Mouse (Mus musculus): ENCODE measurements around the gene Eif4g1. TPM values are rescaled to one million over a fixed set of nuclear protein-coding genes. Genes with fewer than 3 reads are reported as not detected.

Eif4g1 gene
- polyA plus RNA-seq, 1 experiment from 2014 or later = 127 TPM

- WGBS = 26% methylated on average over 5 of the region's 5 CpGs
- Histone ChIP-seq H3K9me3 (replicated peaks; ENCODE audit: control insufficient read depth, low read length, poor library complexity, severe bottlenecking) (no peaks in the 10 kb centered on the region), H3K36me3 (ENCODE audit: control insufficient read depth, insufficient read depth, low read length) (peaks cover 7% of the 10 kb centered on the region; the same call in 1 of the 2 replicates), H3K4me2 (ENCODE audit: low read length) (no peak overlapping the region), H3K27me3 (ENCODE audit: control insufficient read depth, insufficient read depth, low read depth, low read length) (no peaks in the 10 kb centered on the region), H3K4me1 (ENCODE audit: control insufficient read depth, insufficient read depth, low read length) (peaks cover 24% of the 10 kb centered on the region), H3K9ac (ENCODE audit: low read depth, low read length) (no peak overlapping the region), H3K4me3 (ENCODE audit: low read depth, low read length) (no peak overlapping the region), H3K27ac (ENCODE audit: low read length) (no peak overlapping the region)
- no peak for ATAC-seq
Observed at GRCm38 (mm10) chr16:20700036-20700435, 31.9 kb downstream of the Eif4g1 start.

GRCm38 (mm10) chr16:20701316-20701715 is 33.2 kb downstream of the Eif4g1 start:
- no peak overlapping the region for H3K4me2 ChIP-seq (ENCODE audit: low read length)
- no peaks in the 10 kb centered on the region for H3K9me3 ChIP-seq (replicated peaks; ENCODE audit: control insufficient read depth, low read length, poor library complexity, severe bottlenecking)
- peaks cover 17% of the 10 kb centered on the region for H3K4me1 ChIP-seq (ENCODE audit: control insufficient read depth, insufficient read depth, low read length)
- no peak overlapping the region for H3K4me3 ChIP-seq (ENCODE audit: low read depth, low read length)
- ATAC-seq = no peak
- H3K27ac ChIP-seq (ENCODE audit: low read length) = peak overlapping the region; percentile 34; the same call in 1 of the 2 replicates
- H3K9ac ChIP-seq (ENCODE audit: low read depth, low read length) = peak overlapping the region; percentile 42; the same call in 1 of the 2 replicates
- peaks cover 8% of the 10 kb centered on the region for H3K36me3 ChIP-seq (ENCODE audit: control insufficient read depth, insufficient read depth, low read length)
- 37% methylated on average over 7 of the region's 7 CpGs for WGBS
- no peaks in the 10 kb centered on the region for H3K27me3 ChIP-seq (ENCODE audit: control insufficient read depth, insufficient read depth, low read depth, low read length)

GRCm38 (mm10) chr16:20701729-20702521 is 33.8 kb downstream of the Eif4g1 start:
- no peak overlapping the region for H3K4me3 ChIP-seq (ENCODE audit: low read depth, low read length)
- H3K27ac ChIP-seq (ENCODE audit: low read length) = peak overlapping the region; percentile 34
- peaks cover 11% of the 10 kb centered on the region for H3K4me1 ChIP-seq (ENCODE audit: control insufficient read depth, insufficient read depth, low read length)
- 9% methylated on average over 10 of the region's 12 CpGs for WGBS
- no peaks in the 10 kb centered on the region for H3K27me3 ChIP-seq (ENCODE audit: control insufficient read depth, insufficient read depth, low read depth, low read length)
- ATAC-seq = peak; percentile 26; the same call in 1 of the 2 replicates
- peaks cover 11% of the 10 kb centered on the region for H3K36me3 ChIP-seq (ENCODE audit: control insufficient read depth, insufficient read depth, low read length)
- peak overlapping the region; percentile 42 for H3K9ac ChIP-seq (ENCODE audit: low read depth, low read length)
- no peak overlapping the region for H3K4me2 ChIP-seq (ENCODE audit: low read length)
- H3K9me3 ChIP-seq (replicated peaks; ENCODE audit: control insufficient read depth, low read length, poor library complexity, severe bottlenecking) = no peaks in the 10 kb centered on the region

- peak overlapping the region; percentile 42; the same call in 1 of the 2 replicates for H3K9ac ChIP-seq (ENCODE audit: low read depth, low read length)
- H3K36me3 ChIP-seq (ENCODE audit: control insufficient read depth, insufficient read depth, low read length) = peaks cover 14% of the 10 kb centered on the region
- H3K9me3 ChIP-seq (replicated peaks; ENCODE audit: control insufficient read depth, low read length, poor library complexity, severe bottlenecking) = no peaks in the 10 kb centered on the region
- ATAC-seq = peak; percentile 49
- H3K27ac ChIP-seq (ENCODE audit: low read length) = peak overlapping the region; percentile 34; the same call in 1 of the 2 replicates
- H3K4me3 ChIP-seq (ENCODE audit: low read depth, low read length) = no peak overlapping the region
- peaks cover 11% of the 10 kb centered on the region for H3K4me1 ChIP-seq (ENCODE audit: control insufficient read depth, insufficient read depth, low read length)
- WGBS = 2% methylated on average over 8 of the region's 8 CpGs
- H3K27me3 ChIP-seq (ENCODE audit: control insufficient read depth, insufficient read depth, low read depth, low read length) = no peaks in the 10 kb centered on the region
- H3K4me2 ChIP-seq (ENCODE audit: low read length) = no peak overlapping the region
Observed at GRCm38 (mm10) chr16:20702522-20702893, 34.4 kb downstream of the Eif4g1 start.

- Histone ChIP-seq H3K27ac (ENCODE audit: low read length) (no peak overlapping the region), H3K9me3 (replicated peaks; ENCODE audit: control insufficient read depth, low read length, poor library complexity, severe bottlenecking) (no peaks in the 10 kb centered on the region), H3K36me3 (ENCODE audit: control insufficient read depth, insufficient read depth, low read length) (peaks cover 16% of the 10 kb centered on the region), H3K4me1 (ENCODE audit: control insufficient read depth, insufficient read depth, low read length) (peaks cover 11% of the 10 kb centered on the region), H3K27me3 (ENCODE audit: control insufficient read depth, insufficient read depth, low read depth, low read length) (no peaks in the 10 kb centered on the region), H3K4me2 (ENCODE audit: low read length) (no peak overlapping the region), H3K4me3 (ENCODE audit: low read depth, low read length) (no peak overlapping the region), H3K9ac (ENCODE audit: low read depth, low read length) (no peak overlapping the region)
- no peak; the same call in 1 of the 2 replicates for ATAC-seq
- WGBS = 94% methylated on average over 10 of the region's 10 CpGs
Observed at GRCm38 (mm10) chr16:20703071-20703470, 35.0 kb downstream of the Eif4g1 start.

GRCm38 (mm10) chr16:20703699-20704400 is 35.7 kb downstream of the Eif4g1 start:
- Histone ChIP-seq H3K27ac (ENCODE audit: low read length) (no peak overlapping the region), H3K27me3 (ENCODE audit: control insufficient read depth, insufficient read depth, low read depth, low read length) (no peaks in the 10 kb centered on the region), H3K4me2 (ENCODE audit: low read length) (no peak overlapping the region), H3K9ac (ENCODE audit: low read depth, low read length) (no peak overlapping the region), H3K4me3 (ENCODE audit: low read depth, low read length) (no peak overlapping the region), H3K4me1 (ENCODE audit: control insufficient read depth, insufficient read depth, low read length) (peaks cover 11% of the 10 kb centered on the region), H3K9me3 (replicated peaks; ENCODE audit: control insufficient read depth, low read length, poor library complexity, severe bottlenecking) (no peaks in the 10 kb centered on the region), H3K36me3 (ENCODE audit: control insufficient read depth, insufficient read depth, low read length) (peaks cover 16% of the 10 kb centered on the region)
- ATAC-seq = no peak
- 95% methylated on average over 6 of the region's 6 CpGs for WGBS

GRCm38 (mm10) chr16:20705786-20706185 is 37.7 kb downstream of the Eif4g1 start:
- Histone ChIP-seq H3K27ac (ENCODE audit: low read length) (no peak overlapping the region), H3K4me3 (ENCODE audit: low read depth, low read length) (no peak overlapping the region), H3K36me3 (ENCODE audit: control insufficient read depth, insufficient read depth, low read length) (peaks cover 12% of the 10 kb centered on the region), H3K27me3 (ENCODE audit: control insufficient read depth, insufficient read depth, low read depth, low read length) (no peaks in the 10 kb centered on the region), H3K4me2 (ENCODE audit: low read length) (no peak overlapping the region), H3K9me3 (replicated peaks; ENCODE audit: control insufficient read depth, low read length, poor library complexity, severe bottlenecking) (no peaks in the 10 kb centered on the region), H3K4me1 (ENCODE audit: control insufficient read depth, insufficient read depth, low read length) (peaks cover 11% of the 10 kb centered on the region), H3K9ac (ENCODE audit: low read depth, low read length) (no peak overlapping the region)
- 77% methylated on average over 3 of the region's 3 CpGs for WGBS
- no peak for ATAC-seq

- 93% methylated on average over 2 of the region's 2 CpGs for WGBS
- no peak overlapping the region for H3K4me3 ChIP-seq (ENCODE audit: low read depth, low read length)
- no peaks in the 10 kb centered on the region for H3K27me3 ChIP-seq (ENCODE audit: control insufficient read depth, insufficient read depth, low read depth, low read length)
- H3K27ac ChIP-seq (ENCODE audit: low read length) = no peak overlapping the region
- peaks cover 11% of the 10 kb centered on the region for H3K4me1 ChIP-seq (ENCODE audit: control insufficient read depth, insufficient read depth, low read length)
- no peaks in the 10 kb centered on the region for H3K9me3 ChIP-seq (replicated peaks; ENCODE audit: control insufficient read depth, low read length, poor library complexity, severe bottlenecking)
- H3K9ac ChIP-seq (ENCODE audit: low read depth, low read length) = no peak overlapping the region
- no peak for ATAC-seq
- H3K36me3 ChIP-seq (ENCODE audit: control insufficient read depth, insufficient read depth, low read length) = peaks cover 12% of the 10 kb centered on the region
- H3K4me2 ChIP-seq (ENCODE audit: low read length) = no peak overlapping the region
Observed at GRCm38 (mm10) chr16:20706407-20707055, 38.4 kb downstream of the Eif4g1 start.
